Mouse (Mus musculus): ENCODE data around the gene Khk. TPM values are rescaled to one million over a fixed set of nuclear protein-coding genes. Genes with fewer than 3 reads are reported as not detected.
"Not testable (repeated sequence)": the region's sequence is repeated elsewhere in the genome, so short reads cannot be mapped to it uniquely, and the experiment has no call there.

Gene Khk
- polyA plus RNA-seq (2016; fragmentation: Nextera tagmentation; extraction: Ambion mirVana): 13.7 and 14.2 TPM in 2 replicates

- Histone ChIP-seq H3K4me1 (peaks cover 26% of the 10 kb centered on the region), H3K4me3 (peak within 1 kb of the TSS; percentile 38), H3K27me3 (no peaks in the 10 kb centered on the region), H3K9me3 (no peaks in the 10 kb centered on the region), H3K9ac (peak within 1 kb of the TSS; percentile 60), H3K36me3 (peaks cover 44% of the 10 kb centered on the region), H3K4me2 (replicated peaks) (peak within 1 kb of the TSS; percentile 73), H3K27ac (peak within 1 kb of the TSS; percentile 87)
- 2% methylated on average over 34 of the region's 40 CpGs for WGBS
- ATAC-seq (ENCODE audit: insufficient number of reproducible peaks, insufficient read depth, low FRiP score, low TSS enrichment): peak; percentile 78
Observed at GRCm38 (mm10) chr5:30921256-30922033, at the start of gene Khk. Khk (plus strand) TSS chr5:30921431.

GRCm38 (mm10) chr5:30872574-30872973, 48.7 kb upstream of the Khk start:
- Histone ChIP-seq H3K4me1 (peaks cover 20% of the 10 kb centered on the region), H3K9ac (no peak overlapping the region), H3K27me3 (no peaks in the 10 kb centered on the region), H3K4me2 (replicated peaks) (no peak overlapping the region), H3K4me3 (no peak overlapping the region), H3K9me3 (no peaks in the 10 kb centered on the region), H3K36me3 (peaks cover 66% of the 10 kb centered on the region), H3K27ac (no peak overlapping the region)
- ATAC-seq (ENCODE audit: insufficient number of reproducible peaks, insufficient read depth, low FRiP score, low TSS enrichment): no peak
- 91% methylated on average over 9 of the region's 9 CpGs for WGBS

GRCm38 (mm10) chr5:30874365-30874764, 46.9 kb upstream of the Khk start:
- Histone ChIP-seq H3K36me3 (peaks cover 72% of the 10 kb centered on the region), H3K4me1 (peaks cover 23% of the 10 kb centered on the region), H3K4me3 (no peak overlapping the region), H3K27ac (no peak overlapping the region), H3K9me3 (no peaks in the 10 kb centered on the region), H3K4me2 (replicated peaks) (no peak overlapping the region), H3K9ac (no peak overlapping the region), H3K27me3 (no peaks in the 10 kb centered on the region)
- 87% methylated on average over 7 of the region's 7 CpGs for WGBS
- no peak for ATAC-seq (ENCODE audit: insufficient number of reproducible peaks, insufficient read depth, low FRiP score, low TSS enrichment)

GRCm38 (mm10) chr5:30878616-30879015, 42.6 kb upstream of the Khk start:
- Histone ChIP-seq H3K4me3 (no peak overlapping the region), H3K27me3 (no peaks in the 10 kb centered on the region), H3K4me2 (replicated peaks) (no peak overlapping the region), H3K9ac (no peak overlapping the region), H3K9me3 (no peaks in the 10 kb centered on the region), H3K36me3 (peaks cover 46% of the 10 kb centered on the region), H3K4me1 (peaks cover 9% of the 10 kb centered on the region), H3K27ac (peak overlapping the region; percentile 36; the same call in 1 of the 2 replicates)
- 27% methylated on average over 6 of the region's 6 CpGs for WGBS
- no peak for ATAC-seq (ENCODE audit: insufficient number of reproducible peaks, insufficient read depth, low FRiP score, low TSS enrichment)

- WGBS: 73% methylated on average over 5 of the region's 5 CpGs
- Histone ChIP-seq H3K36me3 (peaks cover 38% of the 10 kb centered on the region), H3K4me1 (peaks cover 9% of the 10 kb centered on the region), H3K9ac (no peak overlapping the region), H3K4me2 (replicated peaks) (no peak overlapping the region), H3K27me3 (no peaks in the 10 kb centered on the region), H3K9me3 (no peaks in the 10 kb centered on the region), H3K27ac (0 out of 2 replicates have a peak overlapping the region, but pooled peaks have one; percentile 36), H3K4me3 (no peak overlapping the region)
- ATAC-seq (ENCODE audit: insufficient number of reproducible peaks, insufficient read depth, low FRiP score, low TSS enrichment): no peak
Observed at GRCm38 (mm10) chr5:30879347-30879943, 41.8 kb upstream of the Khk start.

GRCm38 (mm10) chr5:30881839-30882238, 39.4 kb upstream of the Khk start:
- H3K9ac ChIP-seq; ATAC-seq (ENCODE audit: insufficient number of reproducible peaks, insufficient read depth, low FRiP score, low TSS enrichment); H3K27me3 ChIP-seq; H3K4me3 ChIP-seq; H3K9me3 ChIP-seq; H3K4me2 ChIP-seq (replicated peaks); H3K27ac ChIP-seq: not testable (repeated sequence)
- H3K4me1 ChIP-seq: peaks cover 11% of the 10 kb centered on the region
- WGBS: 83% methylated on average over 4 of the region's 4 CpGs
- peaks cover 14% of the 10 kb centered on the region for H3K36me3 ChIP-seq

- Histone ChIP-seq H3K4me3 (no peak overlapping the region), H3K36me3 (peaks cover 9% of the 10 kb centered on the region), H3K9me3 (no peaks in the 10 kb centered on the region), H3K4me1 (peaks cover 16% of the 10 kb centered on the region), H3K9ac (no peak overlapping the region), H3K4me2 (replicated peaks) (no peak overlapping the region), H3K27ac (no peak overlapping the region), H3K27me3 (no peaks in the 10 kb centered on the region)
- WGBS: 67% methylated on average over 4 of the region's 4 CpGs
- ATAC-seq (ENCODE audit: insufficient number of reproducible peaks, insufficient read depth, low FRiP score, low TSS enrichment): no peak
Observed at GRCm38 (mm10) chr5:30886209-30886608, 35.0 kb upstream of the Khk start.

- ATAC-seq (ENCODE audit: insufficient number of reproducible peaks, insufficient read depth, low FRiP score, low TSS enrichment): no peak
- WGBS: 37% methylated on average over 5 of the region's 5 CpGs
Observed at GRCm38 (mm10) chr5:30886731-30887130, 34.5 kb upstream of the Khk start.

GRCm38 (mm10) chr5:30887331-30887761, 33.9 kb upstream of the Khk start:
- peak overlapping the region; percentile 63 for H3K9ac ChIP-seq
- peak overlapping the region; percentile 75 for H3K4me2 ChIP-seq (replicated peaks)
- H3K27ac ChIP-seq: peak overlapping the region; percentile 98
- peak overlapping the region; percentile 80 for H3K4me3 ChIP-seq
- WGBS: 0% methylated on average over 19 of the region's 19 CpGs
- ATAC-seq (ENCODE audit: insufficient number of reproducible peaks, insufficient read depth, low FRiP score, low TSS enrichment): peak; percentile 68
- peaks cover 16% of the 10 kb centered on the region for H3K4me1 ChIP-seq
- H3K36me3 ChIP-seq: peaks cover 20% of the 10 kb centered on the region
- H3K9me3 ChIP-seq: no peaks in the 10 kb centered on the region
- no peaks in the 10 kb centered on the region for H3K27me3 ChIP-seq

More at GRCm38 (mm10) chr5:30886731-30887130, 34.5 kb upstream of the Khk start:
- Histone ChIP-seq H3K9ac (peak overlapping the region; percentile 63), H3K27ac (peak overlapping the region; percentile 98), H3K27me3 (no peaks in the 10 kb centered on the region), H3K4me1 (peaks cover 16% of the 10 kb centered on the region), H3K36me3 (peaks cover 14% of the 10 kb centered on the region), H3K4me2 (replicated peaks) (peak overlapping the region; percentile 75), H3K9me3 (no peaks in the 10 kb centered on the region), H3K4me3 (peak overlapping the region; percentile 80)

GRCm38 (mm10) chr5:30887858-30888336, 33.3 kb upstream of the Khk start:
- WGBS: under 1% methylated on average over 28 of the region's 28 CpGs
- peaks cover 16% of the 10 kb centered on the region for H3K4me1 ChIP-seq
- peak overlapping the region; percentile 80 for H3K4me3 ChIP-seq
- H3K36me3 ChIP-seq: peaks cover 26% of the 10 kb centered on the region
- no peaks in the 10 kb centered on the region for H3K9me3 ChIP-seq
- ATAC-seq (ENCODE audit: insufficient number of reproducible peaks, insufficient read depth, low FRiP score, low TSS enrichment): peak; percentile 73
- no peaks in the 10 kb centered on the region for H3K27me3 ChIP-seq
- H3K27ac ChIP-seq: peak overlapping the region; percentile 98
- peak overlapping the region; percentile 75 for H3K4me2 ChIP-seq (replicated peaks)
- H3K9ac ChIP-seq: peak overlapping the region; percentile 63

- Histone ChIP-seq H3K9me3 (no peaks in the 10 kb centered on the region), H3K4me1 (peaks cover 16% of the 10 kb centered on the region), H3K4me2 (replicated peaks) (peak within 1 kb of the TSS; percentile 75), H3K9ac (peak within 1 kb of the TSS; percentile 83), H3K27ac (peak within 1 kb of the TSS; percentile 98), H3K4me3 (peak within 1 kb of the TSS; percentile 80), H3K27me3 (no peaks in the 10 kb centered on the region), H3K36me3 (peaks cover 32% of the 10 kb centered on the region)
- under 1% methylated on average over 42 of the region's 42 CpGs for WGBS
- peak; percentile 91 for ATAC-seq (ENCODE audit: insufficient number of reproducible peaks, insufficient read depth, low FRiP score, low TSS enrichment)
Observed at GRCm38 (mm10) chr5:30888337-30889087, 32.7 kb upstream of the Khk start, which contains the start of gene Agbl5. Agbl5 (plus strand) TSS chr5:30888694.
